Mouse (Mus musculus): Measurements from ENCODE around the gene Tecr. TPM values are rescaled to one million over a fixed set of nuclear protein-coding genes. Genes with fewer than 3 reads are reported as not detected.
A peak's percentile ranks its signal among the peaks of the same experiment; 100 is the strongest.
"Not testable (repeated sequence)": the region's sequence is repeated elsewhere in the genome, so short reads cannot be mapped to it uniquely, and the experiment has no call there.

The Tecr gene
- total RNA-seq, 2 experiments from 2014 or later = 521 to 544 TPM

- no peak for DNase-seq (ENCODE audit: low spot score in 2 of 2)
Measured at GRCm38 (mm10) chr8:83619568-83620285, 12.0 kb upstream of the Tecr start.

DNA sequence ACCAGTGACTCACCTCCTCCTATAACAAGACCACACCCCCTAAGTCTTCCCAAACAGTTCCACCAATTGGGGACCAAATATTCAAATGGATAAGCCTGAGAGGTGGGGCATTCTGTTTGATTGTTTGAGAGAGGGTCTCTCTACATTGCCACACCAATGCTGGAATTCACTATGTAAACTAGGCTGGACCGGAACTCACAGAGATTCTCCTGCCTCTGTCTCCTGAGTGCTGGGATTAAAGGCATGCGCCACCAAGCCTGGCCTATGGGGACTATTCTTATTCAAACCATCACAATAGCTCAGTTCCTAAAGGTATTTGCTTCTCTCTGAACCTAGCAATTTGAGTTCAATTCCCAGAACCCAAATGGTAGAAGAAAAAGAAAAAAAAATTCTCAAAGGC, 10.8 kb upstream of the Tecr start:
- no peak for DNase-seq (ENCODE audit: low spot score in 2 of 2)

- DNase-seq (ENCODE audit: low spot score in 2 of 2) = no peak
Measured at GRCm38 (mm10) chr8:83617111-83617510, 9.3 kb upstream of the Tecr start.

DNA sequence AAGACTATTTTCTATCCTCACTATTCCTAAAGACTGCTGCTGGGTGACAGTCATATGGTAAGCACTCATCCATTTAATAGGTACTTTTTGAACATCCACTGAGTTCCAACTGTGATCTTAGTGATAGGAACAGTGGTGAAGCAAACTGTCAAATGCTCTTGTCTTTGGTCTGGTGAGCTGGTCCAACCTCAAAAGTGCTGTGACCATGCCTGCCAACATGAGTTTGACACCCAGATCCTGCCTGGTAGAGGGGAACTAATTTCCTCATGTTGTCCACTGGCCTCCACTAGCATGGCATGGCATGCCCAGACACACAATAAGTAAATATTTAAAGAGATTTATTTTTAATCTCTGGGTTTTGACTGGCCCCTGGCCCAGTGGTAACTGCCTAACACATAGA, 8.9 kb upstream of the Tecr start:
- DNase-seq (ENCODE audit: low spot score in 2 of 2) = no peak

DNA sequence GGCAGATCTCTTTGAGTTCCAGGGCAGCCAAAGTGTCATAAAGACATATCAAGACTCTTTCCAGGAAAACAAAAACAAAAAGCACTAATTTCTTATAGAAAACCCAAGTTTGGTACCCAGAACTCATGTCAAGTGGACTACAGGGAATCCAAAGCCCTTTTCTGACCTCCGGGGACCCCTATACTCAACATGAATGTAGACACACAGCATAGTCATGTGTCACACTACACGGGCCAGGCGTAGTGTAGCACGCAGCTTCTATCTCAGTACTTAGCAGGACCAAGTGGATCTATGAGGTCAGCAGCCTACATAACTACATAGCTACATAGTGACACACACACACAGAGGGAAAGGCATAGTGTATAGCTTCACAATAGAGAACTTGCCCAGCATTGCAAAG, 5.9 kb upstream of the Tecr start:
- no peak for DNase-seq (ENCODE audit: low spot score in 2 of 2)

DNA sequence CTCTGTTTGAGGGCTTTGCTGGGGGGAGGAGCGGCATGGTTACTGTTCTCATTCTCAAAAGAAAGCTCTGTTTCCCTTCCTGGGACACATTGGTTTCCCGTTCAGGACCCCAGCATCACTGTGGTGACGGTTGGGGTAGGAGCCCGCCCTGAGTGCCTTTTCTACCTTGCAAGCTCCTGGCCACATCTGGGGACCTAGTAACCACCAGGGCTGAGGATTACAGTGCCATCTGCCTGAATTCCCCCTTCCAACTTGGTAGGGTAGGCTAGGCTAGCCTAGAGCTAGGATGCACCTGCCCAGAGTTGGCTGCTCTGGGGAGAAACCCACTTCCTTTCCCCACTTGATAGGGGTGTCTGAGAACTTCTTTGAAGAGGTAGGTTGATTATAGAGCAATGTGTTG, 4.2 kb upstream of the Tecr start:
- no peak for DNase-seq (ENCODE audit: low spot score in 2 of 2)

- no peak for DNase-seq (ENCODE audit: low spot score in 2 of 2)
Measured at GRCm38 (mm10) chr8:83609547-83610180, 1.9 kb upstream of the Tecr start.

- DNase-seq (ENCODE audit: low spot score in 2 of 2) = no peak
Measured at GRCm38 (mm10) chr8:83609086-83609485, 1.3 kb upstream of the Tecr start.

GRCm38 (mm10) chr8:83608398-83608829, 643 bp upstream of the Tecr start:
- DNase-seq (ENCODE audit: low spot score in 2 of 2) = peak; percentile 81 to 85

- DNase-seq (ENCODE audit: low spot score in 2 of 2) = no peak
Measured at GRCm38 (mm10) chr8:83602650-83603029, 5.1 kb downstream of the Tecr start.

GRCm38 (mm10) chr8:83599814-83600213, 8.0 kb downstream of the Tecr start:
- no peak for DNase-seq (ENCODE audit: low spot score in 2 of 2)

DNA sequence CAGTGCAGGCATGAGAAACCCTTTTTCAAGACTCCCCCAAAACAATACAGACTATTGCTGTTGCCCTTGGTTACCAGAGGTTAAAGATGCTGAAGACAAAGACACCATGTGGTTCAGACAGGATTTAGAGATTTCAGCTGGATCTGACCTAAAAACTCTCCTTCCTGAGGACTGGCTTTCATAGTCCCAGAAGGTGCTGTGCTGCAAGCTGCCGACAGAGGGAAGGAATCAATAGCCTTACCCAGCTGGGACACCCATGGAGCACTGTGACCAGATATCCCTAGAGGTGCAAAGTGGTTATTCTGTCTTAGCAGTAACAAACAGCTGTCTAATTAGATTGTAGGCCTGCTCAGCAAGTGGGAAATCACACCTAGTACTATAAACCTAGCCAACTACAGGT, 9.6 kb downstream of the Tecr start:
- no peak for DNase-seq (ENCODE audit: low spot score in 2 of 2)

DNA sequence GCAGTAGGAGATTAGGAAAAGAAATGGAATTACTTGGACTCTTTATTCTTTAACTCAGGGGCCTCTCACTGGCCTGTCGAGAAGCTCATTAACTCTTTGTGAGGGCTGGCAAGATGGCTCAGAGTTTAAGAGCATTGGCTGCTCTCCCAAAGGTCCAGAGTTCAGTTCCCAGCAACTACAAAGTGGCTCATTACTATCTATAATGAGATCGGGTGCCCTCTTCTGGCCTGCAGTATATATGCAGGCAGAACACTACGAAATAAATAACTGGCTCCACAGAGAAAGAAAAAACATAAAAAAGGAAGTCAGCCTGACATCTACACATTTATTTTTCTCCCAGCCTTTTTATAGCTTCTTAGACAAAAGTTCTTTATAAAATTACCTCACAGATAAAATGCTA, 11.4 kb downstream of the Tecr start:
- no peak for DNase-seq (ENCODE audit: low spot score in 2 of 2)

GRCm38 (mm10) chr8:83595050-83595345, 12.8 kb downstream of the Tecr start:
- DNase-seq (ENCODE audit: low spot score in 2 of 2) = not testable (repeated sequence)

- peak; percentile 93 to 98 for DNase-seq (ENCODE audit: low spot score in 2 of 2)
Measured at GRCm38 (mm10) chr8:83594167-83595049, 13.4 kb downstream of the Tecr start.

GRCm38 (mm10) chr8:83593325-83594166, 14.2 kb downstream of the Tecr start:
- no peak for DNase-seq (ENCODE audit: low spot score in 2 of 2)

DNA sequence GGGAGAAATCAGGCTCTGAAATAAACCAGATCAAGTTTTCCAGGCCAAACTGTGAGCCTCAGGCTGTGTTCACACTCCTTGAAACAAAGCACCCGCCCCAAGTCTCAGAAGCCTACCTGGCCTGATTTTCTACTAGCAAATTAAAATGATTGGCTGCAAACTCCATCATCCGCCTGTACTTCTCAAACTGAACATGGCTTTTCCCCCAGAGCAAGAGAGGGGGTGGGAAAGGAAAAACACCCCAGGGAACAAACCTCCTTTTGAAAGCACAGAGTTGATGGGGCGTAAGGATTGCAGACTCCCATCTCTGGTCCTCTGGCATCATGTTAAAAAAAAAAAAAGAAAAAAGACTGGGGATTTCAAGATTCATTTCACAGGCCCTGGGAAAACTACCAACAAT, 15.1 kb downstream of the Tecr start:
- DNase-seq (ENCODE audit: low spot score in 2 of 2) = no peak

GRCm38 (mm10) chr8:83590488-83591023, 17.2 kb downstream of the Tecr start:
- no peak for DNase-seq (ENCODE audit: low spot score in 2 of 2)

GRCm38 (mm10) chr8:83588886-83589285, 18.9 kb downstream of the Tecr start:
- DNase-seq (ENCODE audit: low spot score in 2 of 2) = no peak

- DNase-seq (ENCODE audit: low spot score in 2 of 2) = no peak
Measured at GRCm38 (mm10) chr8:83587644-83588043, 20.1 kb downstream of the Tecr start.

GRCm38 (mm10) chr8:83585333-83585732, 22.4 kb downstream of the Tecr start:
- DNase-seq (ENCODE audit: low spot score in 2 of 2) = no peak
